Mouse (Mus musculus) C2C12 (cell line): ENCODE results near the gene Eif3j1.

Experiments used
- CTCF ChIP-seq: IDR thresholded peaks from one replicate; pipeline ENCODE4 v1.5.1; 2011; ENCODE audit not compliant: control insufficient read depth, insufficient read depth, insufficient read length
- MAX ChIP-seq: IDR thresholded peaks from one replicate; pipeline ENCODE4 v1.6.1; 2011; ENCODE audit warnings: mild to moderate bottlenecking, control low read depth
- MYOG ChIP-seq: IDR thresholded peaks from one replicate; pipeline ENCODE4 v1.6.1; 2011; ENCODE audit not compliant: control insufficient read depth, insufficient read length; ENCODE audit errors: extremely low read depth
- USF1 ChIP-seq: IDR thresholded peaks from one replicate; pipeline ENCODE4 v1.6.1; 2011; ENCODE audit warnings: low read depth, mild to moderate bottlenecking, control low read depth, moderate library complexity

DNA sequence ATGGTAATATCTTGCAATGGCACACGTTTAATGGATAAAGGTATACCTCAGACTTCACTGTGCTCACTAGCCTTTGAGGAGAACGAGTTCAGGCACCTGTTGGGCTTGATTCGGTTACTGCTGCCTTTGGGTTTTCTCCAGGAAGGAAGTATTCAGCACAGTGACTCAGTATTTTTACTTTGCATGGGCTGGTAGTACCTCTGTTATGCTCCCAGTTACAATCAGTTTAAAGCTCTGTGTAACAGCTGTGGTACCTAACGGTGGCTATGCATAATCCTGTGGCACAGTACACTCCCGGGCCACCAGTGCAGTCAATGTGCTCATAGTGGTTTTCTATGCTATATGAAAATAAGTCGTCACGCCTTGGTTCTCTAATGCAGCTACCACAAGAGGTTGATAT, 16.9 kb upstream of the Eif3j1 start:
- no peak for TF ChIP-seq CTCF
- no peak for TF ChIP-seq USF1
- TF ChIP-seq MAX: no peak
- TF ChIP-seq MYOG: no peak
